Mouse (Mus musculus) heart, embryonic 16.5 days (tissue): Measurements from ENCODE around the gene Cubn. TPM values are rescaled to one million over a fixed set of nuclear protein-coding genes. Genes with fewer than 3 reads are reported as not detected.

Source experiments
- ATAC-seq: fragments of 200-750 bp; cut with Nextera tagmentation; replicated peaks from 2 replicates; pipeline ENCODE4 v1.8.0; 2017; ENCODE audit warnings: moderate number of reproducible peaks; ENCODE audit not compliant: insufficient read depth, low FRiP score; ENCODE audit errors: extremely low read depth
- H3K27ac ChIP-seq: fragments of 300-500 bp; sonication (generic); 2 replicates; pipeline ENCODE4 v1.5.1; 2014; ENCODE audit warnings: mild to moderate bottlenecking, low read length, control low read depth, moderate library complexity
- H3K27me3 ChIP-seq: fragments of 300-500 bp; sonication (generic); 2 replicates; pipeline ENCODE4 v1.6.1; 2014; ENCODE audit warnings: low read length, mixed read lengths; ENCODE audit not compliant: control insufficient read depth, insufficient read depth
- H3K36me3 ChIP-seq: fragments of 300-500 bp; sonication (generic); 2 replicates; pipeline ENCODE4 v1.6.1; 2014; ENCODE audit not compliant: control insufficient read depth, insufficient read depth
- H3K4me1 ChIP-seq: fragments of 300-500 bp; sonication (generic); 2 replicates; pipeline ENCODE4 v1.6.1; 2014; ENCODE audit warnings: low read length, mixed read lengths; ENCODE audit not compliant: control insufficient read depth, insufficient read depth
- H3K4me2 ChIP-seq: fragments of 300-500 bp; sonication (generic); 2 replicates; pipeline ENCODE4 v1.6.1; 2014; ENCODE audit warnings: low read depth, mild to moderate bottlenecking, control low read depth, low read length
- H3K4me3 ChIP-seq: fragments of 300-500 bp; sonication (generic); 2 replicates; pipeline ENCODE4 v1.5.1; 2014; ENCODE audit warnings: mild to moderate bottlenecking, control low read depth, low read length
- H3K9ac ChIP-seq: fragments of 300-500 bp; sonication (generic); 2 replicates; pipeline ENCODE4 v1.6.1; 2014; ENCODE audit warnings: low read length, control low read depth
- H3K9me3 ChIP-seq: fragments of 300-500 bp; sonication (generic); replicated peaks from 2 replicates; pipeline ENCODE4 v1.6.1; 2016; ENCODE audit warnings: low read length; ENCODE audit not compliant: control insufficient read depth
- WGBS: fragments of 180-500 bp; shearing (Covaris S2); extraction: QIAGEN DNeasy Blood & Tissue Kit; methylation state at CpG from one replicate; pipeline ENCODE4 v1.1.7; 2014; 5-methylcytosine and 5-hydroxymethylcytosine counted together
- polyA plus RNA-seq: library from polyadenylated mRNA; unstranded; fragments of >200 nt; fragmentation: Nextera tagmentation; extraction: Ambion mirVana; gene quantifications from 2 replicates; pipeline ENCODE4 v1.2.1, GENCODE M21; 2015

Gene Cubn
- polyA plus RNA-seq, 1 experiment from 2014 or later = 0.28 TPM

DNA sequence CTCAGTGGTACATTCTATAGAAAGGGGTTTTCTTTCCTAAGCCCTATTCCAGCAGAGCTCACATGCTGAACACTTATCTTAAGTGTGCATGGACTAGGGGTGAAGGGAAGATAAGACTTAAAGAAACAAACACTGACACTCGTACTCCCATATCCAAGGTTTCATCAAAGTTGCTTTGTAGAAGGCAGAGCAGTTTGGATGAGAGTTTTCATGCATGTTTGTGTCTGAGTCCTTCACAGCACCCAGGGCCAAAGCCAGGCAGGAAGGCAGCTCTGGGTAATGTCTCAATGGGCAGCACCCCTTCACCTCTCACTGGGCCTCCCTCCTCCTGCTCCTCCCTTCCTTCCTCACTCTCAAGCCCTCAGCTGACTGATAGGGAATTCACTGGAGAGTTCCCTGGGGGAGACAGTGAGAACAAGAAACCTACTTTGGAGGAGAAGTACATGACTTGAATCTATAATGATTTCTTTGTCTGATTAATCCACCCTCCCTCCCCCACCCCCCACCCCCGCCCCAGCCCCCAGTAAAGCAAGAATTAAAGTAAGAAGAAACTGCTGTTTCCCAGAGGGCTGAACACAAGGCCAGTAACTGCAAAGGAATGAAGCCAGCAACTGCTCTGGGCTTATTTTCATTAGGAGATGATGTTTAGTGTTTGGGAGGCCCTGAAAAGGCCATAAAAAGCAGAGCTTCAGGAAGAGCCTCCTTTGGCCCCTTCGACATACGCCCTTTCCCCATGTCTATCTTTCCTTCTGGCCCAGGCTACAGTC, 106.7 kb downstream of the Cubn start:
- H3K27ac ChIP-seq = peak overlapping the region; percentile 78
- peak overlapping the region; percentile 23; the same call in 1 of the 2 replicates for H3K9ac ChIP-seq
- ATAC-seq = peak; percentile 87
- WGBS = 21% methylated on average over 4 of the region's 4 CpGs
- H3K36me3 ChIP-seq = no peaks in the 10 kb centered on the region
- H3K9me3 ChIP-seq = no peaks in the 10 kb centered on the region
- H3K4me1 ChIP-seq = peaks cover 21% of the 10 kb centered on the region
- no peak overlapping the region for H3K4me3 ChIP-seq
- H3K27me3 ChIP-seq = no peaks in the 10 kb centered on the region
- no peak overlapping the region for H3K4me2 ChIP-seq

DNA sequence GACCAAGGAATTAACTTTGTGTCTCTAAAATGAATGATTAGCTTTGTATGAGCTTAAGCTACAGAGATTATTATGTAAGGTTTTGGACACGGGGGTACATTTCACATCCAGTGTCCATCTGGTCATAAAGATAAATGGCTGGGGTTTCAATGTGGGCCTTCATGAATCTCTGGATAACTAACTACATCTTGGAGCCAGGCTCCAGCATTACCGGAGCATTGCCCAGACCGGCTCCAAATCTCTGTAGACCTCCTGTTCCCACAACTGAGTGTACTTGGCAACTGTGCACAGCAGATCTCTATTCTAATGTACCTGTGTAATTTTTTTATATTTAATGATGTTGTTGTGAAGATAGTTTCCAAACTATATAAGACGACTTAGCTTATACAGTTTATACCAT, 115.4 kb downstream of the Cubn start:
- no peak for ATAC-seq
- 85% methylated on average over 4 of the region's 4 CpGs for WGBS
- Histone ChIP-seq H3K4me2 (no peak overlapping the region), H3K36me3 (no peaks in the 10 kb centered on the region), H3K4me1 (peaks cover 18% of the 10 kb centered on the region), H3K9ac (no peak overlapping the region), H3K4me3 (no peak overlapping the region), H3K27me3 (no peaks in the 10 kb centered on the region), H3K9me3 (no peaks in the 10 kb centered on the region), H3K27ac (no peak overlapping the region)

DNA sequence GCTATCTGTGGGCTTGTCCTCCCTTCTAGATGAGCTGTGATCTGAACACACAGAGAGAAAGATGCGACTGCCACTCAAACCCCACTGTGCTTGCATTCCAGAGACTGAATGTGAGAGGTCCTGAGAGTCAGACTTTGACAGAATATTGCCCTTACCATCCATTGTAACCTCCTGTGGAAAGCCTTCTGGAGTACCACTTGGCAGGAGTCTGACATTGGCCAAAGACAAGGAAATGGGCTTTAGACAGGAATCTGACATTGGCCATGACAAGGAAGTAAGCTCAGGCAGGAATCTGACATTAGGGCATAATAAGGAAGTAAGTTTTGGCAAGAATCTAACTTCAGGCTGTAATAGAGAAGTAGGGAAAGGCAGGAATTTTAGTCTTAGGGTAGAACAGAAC, 118.3 kb downstream of the Cubn start:
- no peaks in the 10 kb centered on the region for H3K9me3 ChIP-seq
- no peak for ATAC-seq
- peaks cover 18% of the 10 kb centered on the region for H3K4me1 ChIP-seq
- no peaks in the 10 kb centered on the region for H3K27me3 ChIP-seq
- WGBS = 62% methylated on average over 1 of the region's 1 CpGs
- no peak overlapping the region for H3K4me3 ChIP-seq
- H3K36me3 ChIP-seq = no peaks in the 10 kb centered on the region
- no peak overlapping the region for H3K4me2 ChIP-seq
- H3K27ac ChIP-seq = peak overlapping the region; percentile 99
- H3K9ac ChIP-seq = no peak overlapping the region

DNA sequence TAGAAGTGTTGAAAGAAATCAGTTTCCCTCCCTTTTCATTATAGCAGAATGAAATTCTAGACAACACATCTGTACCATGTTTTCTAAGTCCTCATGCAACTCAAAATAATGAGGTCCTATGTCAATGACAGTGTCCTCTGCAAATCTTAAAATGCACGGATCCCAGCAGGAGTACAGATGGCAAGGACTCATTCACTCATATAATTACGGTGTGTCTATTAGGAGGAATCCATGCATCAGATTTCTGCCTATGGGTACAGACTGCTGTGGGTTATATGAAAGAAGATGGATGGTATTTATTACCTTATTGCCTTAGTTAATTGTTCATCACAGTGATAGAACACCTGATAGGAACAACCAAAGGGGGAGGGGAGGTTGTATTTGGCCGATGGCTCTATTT, 118.8 kb downstream of the Cubn start:
- Histone ChIP-seq H3K4me3 (no peak overlapping the region), H3K4me2 (peak overlapping the region; percentile 50), H3K4me1 (peaks cover 18% of the 10 kb centered on the region), H3K9me3 (no peaks in the 10 kb centered on the region), H3K9ac (peak overlapping the region; percentile 54), H3K36me3 (no peaks in the 10 kb centered on the region), H3K27ac (peak overlapping the region; percentile 99), H3K27me3 (no peaks in the 10 kb centered on the region)
- WGBS = 48% methylated on average over 3 of the region's 3 CpGs
- no peak for ATAC-seq

DNA sequence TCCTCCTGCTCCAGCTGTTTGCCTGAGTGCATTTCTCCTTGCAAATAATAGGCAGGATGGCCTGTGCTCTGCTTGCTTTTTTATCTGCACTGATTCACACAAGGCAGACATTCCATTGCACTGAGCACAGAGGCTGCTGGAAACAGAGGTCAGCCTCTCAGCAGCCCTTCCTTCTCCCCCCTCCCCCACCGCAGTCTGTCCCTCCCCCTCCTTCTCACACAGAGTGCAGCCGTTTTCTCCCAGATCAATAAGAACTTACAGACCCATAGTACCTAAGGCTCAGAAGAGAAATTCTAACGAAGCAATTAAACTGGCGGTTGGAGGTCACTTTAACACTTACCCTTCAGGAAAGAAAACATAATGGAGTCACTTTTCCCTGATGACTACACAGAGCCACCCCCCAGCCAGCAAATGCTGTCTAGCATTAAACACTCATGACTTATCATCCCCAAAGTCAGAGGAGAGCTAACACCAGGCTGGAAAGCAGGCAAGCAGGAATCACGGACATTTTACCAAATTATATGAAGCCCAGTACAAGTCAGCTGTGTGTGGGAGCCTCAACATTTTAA, 119.3 kb downstream of the Cubn start:
- no peaks in the 10 kb centered on the region for H3K36me3 ChIP-seq
- no peak overlapping the region for H3K4me3 ChIP-seq
- peak; percentile 97 for ATAC-seq
- H3K27ac ChIP-seq = peak overlapping the region; percentile 99
- WGBS = 6% methylated on average over 5 of the region's 5 CpGs
- peak overlapping the region; percentile 50 for H3K4me2 ChIP-seq
- peaks cover 18% of the 10 kb centered on the region for H3K4me1 ChIP-seq
- no peaks in the 10 kb centered on the region for H3K9me3 ChIP-seq
- H3K9ac ChIP-seq = peak overlapping the region; percentile 54
- H3K27me3 ChIP-seq = no peaks in the 10 kb centered on the region

DNA sequence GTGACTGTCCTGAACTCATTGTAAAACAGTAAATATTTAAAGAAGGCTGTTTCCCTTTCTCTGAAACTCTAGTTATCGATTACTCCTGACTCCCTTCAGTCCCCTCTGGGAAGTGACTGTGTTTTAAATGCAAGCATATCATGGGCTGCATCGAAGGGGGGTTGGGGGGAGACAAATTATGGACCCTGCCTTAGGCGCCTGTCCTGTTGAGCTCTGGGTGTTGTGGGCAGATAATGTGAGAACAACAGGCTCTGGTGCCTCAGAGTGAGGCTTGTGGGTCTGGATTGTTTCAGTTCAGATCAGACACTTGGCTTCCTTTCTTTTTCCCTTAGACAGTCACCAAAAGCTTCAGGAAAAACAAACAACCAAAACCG, 119.8 kb downstream of the Cubn start:
- no peaks in the 10 kb centered on the region for H3K9me3 ChIP-seq
- H3K4me2 ChIP-seq = peak overlapping the region; percentile 50
- no peaks in the 10 kb centered on the region for H3K36me3 ChIP-seq
- peaks cover 18% of the 10 kb centered on the region for H3K4me1 ChIP-seq
- peak overlapping the region; percentile 99 for H3K27ac ChIP-seq
- 4% methylated on average over 4 of the region's 4 CpGs for WGBS
- H3K9ac ChIP-seq = peak overlapping the region; percentile 61
- H3K4me3 ChIP-seq = no peak overlapping the region
- ATAC-seq = peak; percentile 79
- H3K27me3 ChIP-seq = no peaks in the 10 kb centered on the region

DNA sequence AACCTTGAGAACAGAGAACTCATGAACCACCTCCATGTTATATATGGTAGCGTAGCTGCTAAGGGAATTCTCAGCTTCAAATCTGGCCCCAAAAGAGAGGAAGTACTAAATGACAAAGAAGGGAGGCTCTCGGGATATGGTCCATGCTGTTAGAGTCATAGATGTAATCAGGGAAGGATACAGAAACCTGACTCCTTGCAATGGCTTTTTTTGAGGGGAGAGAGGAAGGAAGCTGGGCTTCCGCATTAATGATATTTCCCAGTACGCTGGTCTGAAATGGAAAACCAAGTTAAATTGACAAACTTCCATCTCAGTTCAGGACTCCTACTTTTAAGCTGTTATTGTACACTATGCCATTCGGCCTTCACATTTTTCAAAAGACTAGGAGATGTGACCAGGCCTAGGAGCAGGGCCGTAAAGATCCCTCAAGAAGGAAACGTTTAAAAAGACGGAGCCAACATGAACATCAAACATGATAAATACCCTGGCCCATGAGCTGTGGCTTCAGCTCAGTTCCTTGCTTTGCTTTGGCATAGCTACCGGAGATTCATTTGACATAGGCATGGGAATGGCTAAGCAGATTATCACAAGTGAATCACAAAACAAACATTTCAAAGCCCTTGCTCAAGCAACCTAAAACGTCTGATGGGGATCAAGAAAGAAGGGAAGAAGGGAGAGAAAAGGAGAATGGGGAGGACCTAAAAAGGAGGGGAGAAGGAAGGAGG, 120.4 kb downstream of the Cubn start:
- Histone ChIP-seq H3K27ac (peak overlapping the region; percentile 99), H3K36me3 (no peaks in the 10 kb centered on the region), H3K27me3 (no peaks in the 10 kb centered on the region), H3K9me3 (no peaks in the 10 kb centered on the region), H3K4me1 (peaks cover 18% of the 10 kb centered on the region), H3K9ac (peak overlapping the region; percentile 61), H3K4me2 (no peak overlapping the region; the same call in 1 of the 2 replicates), H3K4me3 (no peak overlapping the region)
- ATAC-seq = no peak
- WGBS = 52% methylated on average over 10 of the region's 10 CpGs

DNA sequence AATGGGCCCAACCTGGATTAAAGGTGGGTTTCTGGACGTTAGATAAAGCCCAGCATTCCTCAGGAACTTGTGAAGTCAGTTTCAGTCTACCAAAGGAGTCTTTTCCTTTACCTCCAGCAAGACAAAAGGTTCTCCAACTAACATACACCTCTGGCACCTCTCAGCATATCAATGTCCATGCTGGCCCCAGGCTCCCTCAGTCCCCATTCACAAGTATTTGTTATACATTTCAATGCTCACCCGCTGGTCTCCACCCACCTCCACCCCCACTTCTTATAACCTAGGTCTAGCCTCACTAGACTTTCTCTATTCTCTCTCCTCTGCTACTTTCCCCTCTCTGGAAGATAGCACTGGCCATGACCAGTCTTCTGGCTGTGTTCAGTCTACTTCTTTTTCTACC, 121.1 kb downstream of the Cubn start:
- Histone ChIP-seq H3K4me2 (no peak overlapping the region), H3K9ac (no peak overlapping the region), H3K27me3 (no peaks in the 10 kb centered on the region), H3K36me3 (no peaks in the 10 kb centered on the region), H3K4me3 (no peak overlapping the region), H3K27ac (peak overlapping the region; percentile 99), H3K9me3 (no peaks in the 10 kb centered on the region), H3K4me1 (peaks cover 18% of the 10 kb centered on the region)
- ATAC-seq = no peak
- 56% methylated on average over 2 of the region's 2 CpGs for WGBS

- no peak for ATAC-seq
- Histone ChIP-seq H3K27ac (no peak overlapping the region), H3K4me3 (no peak overlapping the region), H3K9ac (no peak overlapping the region), H3K9me3 (no peaks in the 10 kb centered on the region), H3K27me3 (no peaks in the 10 kb centered on the region), H3K4me2 (no peak overlapping the region), H3K4me1 (peaks cover 18% of the 10 kb centered on the region), H3K36me3 (no peaks in the 10 kb centered on the region)
- WGBS = 56% methylated on average over 3 of the region's 3 CpGs
Observed at GRCm38 (mm10) chr2:13368517-13368916, 123.1 kb downstream of the Cubn start.
